Mouse (Mus musculus) limb, embryonic 10.5 days (tissue): ENCODE data around the gene Ifi27l2a. TPM values are rescaled to one million over a fixed set of nuclear protein-coding genes. Genes with fewer than 3 reads are reported as not detected.
A peak's percentile ranks its signal among the peaks of the same experiment; 100 is the strongest.
"Not testable (repeated sequence)": the region's sequence is repeated elsewhere in the genome, so short reads cannot be mapped to it uniquely, and the experiment has no call there.

ENCODE experiments used
- DNase-seq: peaks from one replicate; pipeline ENCODE4 v3.0.0-alpha.2; 2017; ENCODE audit warnings: low spot score
- H3K27ac ChIP-seq: fragments of 300-500 bp; sonication (generic); 2 replicates; pipeline ENCODE4 v1.5.1; 2016; ENCODE audit warnings: mild to moderate bottlenecking
- H3K27me3 ChIP-seq: fragments of 300-500 bp; sonication (generic); 2 replicates; pipeline ENCODE4 v1.6.1; 2016; ENCODE audit warnings: low read depth, mild to moderate bottlenecking; ENCODE audit not compliant: poor library complexity, severe bottlenecking
- H3K36me3 ChIP-seq: fragments of 300-500 bp; sonication (generic); 2 replicates; pipeline ENCODE4 v1.6.1; 2016; ENCODE audit warnings: mild to moderate bottlenecking, moderate library complexity
- H3K4me1 ChIP-seq: fragments of 300-500 bp; sonication (generic); 2 replicates; pipeline ENCODE4 v1.6.1; 2016
- H3K4me3 ChIP-seq: fragments of 300-500 bp; sonication (generic); 2 replicates; pipeline ENCODE4 v1.5.1; 2016; ENCODE audit warnings: mild to moderate bottlenecking, moderate library complexity
- H3K9me3 ChIP-seq: fragments of 300-500 bp; sonication (generic); replicated peaks from 2 replicates; pipeline ENCODE4 v1.6.1; 2016; ENCODE audit warnings: mild to moderate bottlenecking
- WGBS: fragments of 180-500 bp; shearing (Covaris S2); methylation state at CpG from one replicate; pipeline ENCODE4 v1.1.7; 2016; 5-methylcytosine and 5-hydroxymethylcytosine counted together
- polyA plus RNA-seq: library from polyadenylated mRNA; unstranded; fragments of >200 nt; fragmentation: Nextera tagmentation; extraction: Ambion mirVana; gene quantifications from 2 replicates; pipeline ENCODE4 v1.2.1, GENCODE M21; 2016

Ifi27l2a gene
- 0.59 and 1.1 TPM in 2 replicates for polyA plus RNA-seq

- Histone ChIP-seq H3K27me3 (no peaks in the 10 kb centered on the region), H3K4me1 (no peaks in the 10 kb centered on the region), H3K9me3 (no peaks in the 10 kb centered on the region), H3K4me3 (no peak within 1 kb of the TSS), H3K27ac (no peak within 1 kb of the TSS), H3K36me3 (no peaks in the 10 kb centered on the region)
- 61% methylated on average over 3 of the region's 3 CpGs for WGBS
- DNase-seq, result no peak
Observed at GRCm38 (mm10) chr12:103443524-103443923, at the start of gene Ifi27l2a. Gene Ifi27l2a (minus strand): TSS chr12:103443680.

- no peaks in the 10 kb centered on the region for H3K36me3 ChIP-seq
- WGBS, result 42% methylated on average over 5 of the region's 5 CpGs
- H3K27ac ChIP-seq, result no peak overlapping the region
- no peaks in the 10 kb centered on the region for H3K27me3 ChIP-seq
- peak; percentile 59 for DNase-seq
- no peaks in the 10 kb centered on the region for H3K4me1 ChIP-seq
- no peaks in the 10 kb centered on the region for H3K9me3 ChIP-seq
- H3K4me3 ChIP-seq, result no peak overlapping the region
Observed at GRCm38 (mm10) chr12:103492767-103493166, 49.3 kb upstream of the Ifi27l2a start.

GRCm38 (mm10) chr12:103491091-103491730 lies 47.7 kb upstream of the Ifi27l2a start:
- no peaks in the 10 kb centered on the region for H3K9me3 ChIP-seq
- no peaks in the 10 kb centered on the region for H3K4me1 ChIP-seq
- H3K4me3 ChIP-seq, result no peak overlapping the region
- H3K27me3 ChIP-seq, result no peaks in the 10 kb centered on the region
- H3K27ac ChIP-seq, result no peak overlapping the region
- DNase-seq, result no peak
- 81% methylated on average over 3 of the region's 3 CpGs for WGBS
- H3K36me3 ChIP-seq, result no peaks in the 10 kb centered on the region

GRCm38 (mm10) chr12:103487750-103488149 lies 44.3 kb upstream of the Ifi27l2a start:
- H3K4me3 ChIP-seq, result no peak overlapping the region
- no peaks in the 10 kb centered on the region for H3K27me3 ChIP-seq
- no peaks in the 10 kb centered on the region for H3K36me3 ChIP-seq
- 73% methylated on average over 2 of the region's 2 CpGs for WGBS
- no peaks in the 10 kb centered on the region for H3K9me3 ChIP-seq
- H3K4me1 ChIP-seq, result no peaks in the 10 kb centered on the region
- DNase-seq, result no peak
- no peak overlapping the region for H3K27ac ChIP-seq

GRCm38 (mm10) chr12:103487276-103487675 lies 43.8 kb upstream of the Ifi27l2a start:
- H3K27ac ChIP-seq, result no peak overlapping the region
- H3K9me3 ChIP-seq, result no peaks in the 10 kb centered on the region
- WGBS, result 81% methylated on average over 4 of the region's 4 CpGs
- no peak for DNase-seq
- H3K4me3 ChIP-seq, result no peak overlapping the region
- H3K4me1 ChIP-seq, result no peaks in the 10 kb centered on the region
- H3K27me3 ChIP-seq, result no peaks in the 10 kb centered on the region
- no peaks in the 10 kb centered on the region for H3K36me3 ChIP-seq

- H3K9me3 ChIP-seq, result no peaks in the 10 kb centered on the region
- no peak overlapping the region for H3K27ac ChIP-seq
- H3K4me3 ChIP-seq, result no peak overlapping the region
- H3K36me3 ChIP-seq, result no peaks in the 10 kb centered on the region
- DNase-seq, result no peak
- H3K27me3 ChIP-seq, result no peaks in the 10 kb centered on the region
- H3K4me1 ChIP-seq, result no peaks in the 10 kb centered on the region
- WGBS, result 95% methylated on average over 1 of the region's 1 CpGs
Observed at GRCm38 (mm10) chr12:103486726-103487125, 43.2 kb upstream of the Ifi27l2a start.

GRCm38 (mm10) chr12:103484200-103484972 lies 40.9 kb upstream of the Ifi27l2a start:
- DNase-seq, result not testable (repeated sequence)

GRCm38 (mm10) chr12:103482781-103483180 lies 39.3 kb upstream of the Ifi27l2a start:
- DNase-seq, result no peak
- Histone ChIP-seq H3K4me3 (no peak overlapping the region), H3K27me3 (no peaks in the 10 kb centered on the region), H3K9me3 (no peaks in the 10 kb centered on the region), H3K4me1 (no peaks in the 10 kb centered on the region), H3K36me3 (no peaks in the 10 kb centered on the region), H3K27ac (no peak overlapping the region)
- 87% methylated on average over 2 of the region's 2 CpGs for WGBS

More at GRCm38 (mm10) chr12:103484200-103484972, 40.9 kb upstream of the Ifi27l2a start:
- not testable (repeated sequence) for H3K9me3 ChIP-seq, H3K4me1 ChIP-seq, H3K36me3 ChIP-seq, H3K4me3 ChIP-seq, H3K27ac ChIP-seq, H3K27me3 ChIP-seq
- WGBS, result 66% methylated on average over 9 of the region's 9 CpGs

- H3K27me3 ChIP-seq, result no peaks in the 10 kb centered on the region
- no peaks in the 10 kb centered on the region for H3K4me1 ChIP-seq
- no peaks in the 10 kb centered on the region for H3K36me3 ChIP-seq
- DNase-seq, result no peak
- H3K4me3 ChIP-seq, result no peak overlapping the region
- WGBS, result 78% methylated on average over 5 of the region's 5 CpGs
- H3K9me3 ChIP-seq, result no peaks in the 10 kb centered on the region
- H3K27ac ChIP-seq, result no peak overlapping the region
Observed at GRCm38 (mm10) chr12:103481671-103482070, 38.2 kb upstream of the Ifi27l2a start.

- H3K36me3 ChIP-seq, result no peaks in the 10 kb centered on the region
- WGBS, result 81% methylated on average over 7 of the region's 7 CpGs
Observed at GRCm38 (mm10) chr12:103477461-103478015, 34.1 kb upstream of the Ifi27l2a start.

GRCm38 (mm10) chr12:103476779-103477389 lies 33.4 kb upstream of the Ifi27l2a start:
- Histone ChIP-seq H3K9me3 (no peaks in the 10 kb centered on the region), H3K4me1 (no peaks in the 10 kb centered on the region), H3K27ac (no peak overlapping the region), H3K36me3 (no peaks in the 10 kb centered on the region), H3K4me3 (no peak overlapping the region), H3K27me3 (no peaks in the 10 kb centered on the region)
- no peak for DNase-seq
- 92% methylated on average over 1 of the region's 1 CpGs for WGBS

More at GRCm38 (mm10) chr12:103477461-103478015, 34.1 kb upstream of the Ifi27l2a start:
- H3K27me3 ChIP-seq, result no peaks in the 10 kb centered on the region
- H3K9me3 ChIP-seq, result no peaks in the 10 kb centered on the region
- no peaks in the 10 kb centered on the region for H3K4me1 ChIP-seq
- no peak overlapping the region for H3K27ac ChIP-seq
- no peak for DNase-seq
- no peak overlapping the region for H3K4me3 ChIP-seq

- H3K27ac ChIP-seq, result no peak overlapping the region
- no peaks in the 10 kb centered on the region for H3K4me1 ChIP-seq
- no peaks in the 10 kb centered on the region for H3K27me3 ChIP-seq
- 61% methylated on average over 2 of the region's 2 CpGs for WGBS
- DNase-seq, result no peak
- no peak overlapping the region for H3K4me3 ChIP-seq
- H3K36me3 ChIP-seq, result no peaks in the 10 kb centered on the region
- H3K9me3 ChIP-seq, result no peaks in the 10 kb centered on the region
Observed at GRCm38 (mm10) chr12:103474481-103474880, 31.0 kb upstream of the Ifi27l2a start.

- Histone ChIP-seq H3K27me3 (no peaks in the 10 kb centered on the region), H3K4me1 (no peaks in the 10 kb centered on the region), H3K4me3 (no peak within 1 kb of the TSS), H3K36me3 (no peaks in the 10 kb centered on the region), H3K9me3 (no peaks in the 10 kb centered on the region), H3K27ac (no peak within 1 kb of the TSS)
- WGBS, result 76% methylated on average over 3 of the region's 3 CpGs
- DNase-seq, result no peak
Observed at GRCm38 (mm10) chr12:103457140-103457539, 13.7 kb upstream of the Ifi27l2a start, which contains the start of gene Ifi27l2b. Gene Ifi27l2b (minus strand): TSS chr12:103457223.
